Mouse (Mus musculus) midbrain, embryonic 15.5 days (tissue): Measurements from ENCODE around the gene Cant1. TPM values are rescaled to one million over a fixed set of nuclear protein-coding genes. Genes with fewer than 3 reads are reported as not detected.

ENCODE experiments used
- ATAC-seq: fragments of 200-750 bp; cut with Nextera tagmentation; replicated peaks from 2 replicates; pipeline ENCODE4 v1.8.0; 2017; ENCODE audit warnings: moderate TSS enrichment
- H3K27ac ChIP-seq: fragments of 300-500 bp; sonication (generic); 2 replicates; pipeline ENCODE4 v1.5.1; 2015; ENCODE audit warnings: mild to moderate bottlenecking, inconsistent platforms
- H3K27me3 ChIP-seq: fragments of 300-500 bp; sonication (generic); replicated peaks from 2 replicates; pipeline ENCODE4 v1.6.1; 2015; ENCODE audit warnings: inconsistent platforms
- H3K36me3 ChIP-seq: fragments of 300-500 bp; sonication (generic); replicated peaks from 2 replicates; pipeline ENCODE4 v1.6.1; 2015; ENCODE audit warnings: inconsistent platforms
- H3K4me1 ChIP-seq: fragments of 300-500 bp; sonication (generic); 2 replicates; pipeline ENCODE4 v1.6.1; 2015; ENCODE audit warnings: inconsistent platforms
- H3K4me2 ChIP-seq: fragments of 300-500 bp; sonication (generic); 2 replicates; pipeline ENCODE4 v1.6.1; 2015; ENCODE audit warnings: inconsistent platforms, mild to moderate bottlenecking, moderate library complexity
- H3K4me3 ChIP-seq: fragments of 300-500 bp; sonication (generic); 2 replicates; pipeline ENCODE4 v1.5.1; 2015; ENCODE audit warnings: mild to moderate bottlenecking, inconsistent platforms
- H3K9ac ChIP-seq: fragments of 300-500 bp; sonication (generic); 2 replicates; pipeline ENCODE4 v1.6.1; 2015; ENCODE audit warnings: mild to moderate bottlenecking, inconsistent platforms
- H3K9me3 ChIP-seq: fragments of 300-500 bp; sonication (generic); 2 replicates; pipeline ENCODE4 v1.6.1; 2016; ENCODE audit warnings: inconsistent platforms
- WGBS: fragments of 180-500 bp; shearing (Covaris S2); methylation state at CpG from one replicate; pipeline ENCODE4 v1.1.7; 2015; ENCODE audit warnings: mixed read lengths; 5-methylcytosine and 5-hydroxymethylcytosine counted together
- polyA plus RNA-seq: library from polyadenylated mRNA; unstranded; fragments of >200 nt; fragmentation: Nextera tagmentation; extraction: Ambion mirVana; gene quantifications from 2 replicates; pipeline ENCODE4 v1.2.1, GENCODE M21; 2015

The Cant1 gene
- polyA plus RNA-seq, 1 experiment from 2014 or later, result 30.6 TPM

GRCm38 (mm10) chr11:118445843-118446242, 27.0 kb upstream of the Cant1 start:
- peaks cover 10% of the 10 kb centered on the region for H3K4me1 ChIP-seq
- H3K27ac ChIP-seq, result no peak overlapping the region
- ATAC-seq, result peak; percentile 62
- H3K9me3 ChIP-seq, result no peaks in the 10 kb centered on the region
- no peaks in the 10 kb centered on the region for H3K36me3 ChIP-seq
- no peak overlapping the region for H3K9ac ChIP-seq
- H3K4me2 ChIP-seq, result no peak overlapping the region
- no peak overlapping the region for H3K4me3 ChIP-seq
- peaks cover 8% of the 10 kb centered on the region; the same call in 1 of the 2 replicates for H3K27me3 ChIP-seq
- WGBS, result 15% methylated on average over 3 of the region's 3 CpGs

- WGBS, result 34% methylated on average over 11 of the region's 11 CpGs
- no peak overlapping the region for H3K4me3 ChIP-seq
- H3K9ac ChIP-seq, result no peak overlapping the region
- peaks cover 24% of the 10 kb centered on the region for H3K4me1 ChIP-seq
- H3K36me3 ChIP-seq, result no peaks in the 10 kb centered on the region
- peaks cover 8% of the 10 kb centered on the region; the same call in 1 of the 2 replicates for H3K27me3 ChIP-seq
- ATAC-seq, result 0 out of 2 replicates have a peak, but pooled peaks have one; percentile 16
- H3K27ac ChIP-seq, result no peak overlapping the region
- H3K4me2 ChIP-seq, result no peak overlapping the region
- no peaks in the 10 kb centered on the region for H3K9me3 ChIP-seq
Measured at GRCm38 (mm10) chr11:118443201-118443970, 24.5 kb upstream of the Cant1 start.

- H3K9me3 ChIP-seq, result no peaks in the 10 kb centered on the region
- H3K27me3 ChIP-seq, result peaks cover 8% of the 10 kb centered on the region; the same call in 1 of the 2 replicates
- H3K4me2 ChIP-seq, result no peak overlapping the region
- no peak overlapping the region for H3K9ac ChIP-seq
- no peak overlapping the region for H3K27ac ChIP-seq
- no peaks in the 10 kb centered on the region for H3K36me3 ChIP-seq
- peaks cover 27% of the 10 kb centered on the region for H3K4me1 ChIP-seq
- 71% methylated on average over 13 of the region's 13 CpGs for WGBS
- no peak overlapping the region for H3K4me3 ChIP-seq
- ATAC-seq, result no peak
Measured at GRCm38 (mm10) chr11:118442691-118443090, 23.8 kb upstream of the Cant1 start.

GRCm38 (mm10) chr11:118438665-118439414, 20.0 kb upstream of the Cant1 start:
- no peak overlapping the region for H3K4me3 ChIP-seq
- H3K27me3 ChIP-seq, result peaks cover 4% of the 10 kb centered on the region; the same call in 1 of the 2 replicates
- H3K27ac ChIP-seq, result peak overlapping the region; percentile 60
- H3K9ac ChIP-seq, result no peak overlapping the region
- WGBS, result 11% methylated on average over 11 of the region's 11 CpGs
- no peaks in the 10 kb centered on the region for H3K36me3 ChIP-seq
- H3K4me1 ChIP-seq, result peaks cover 37% of the 10 kb centered on the region
- peak; percentile 72 for ATAC-seq
- H3K9me3 ChIP-seq, result no peaks in the 10 kb centered on the region
- no peak overlapping the region for H3K4me2 ChIP-seq

- WGBS, result 23% methylated on average over 6 of the region's 6 CpGs
- H3K36me3 ChIP-seq, result no peaks in the 10 kb centered on the region
- H3K27ac ChIP-seq, result no peak overlapping the region
- ATAC-seq, result 0 out of 2 replicates have a peak, but pooled peaks have one; percentile 21
- H3K27me3 ChIP-seq, result no peaks in the 10 kb centered on the region
- no peak overlapping the region for H3K4me3 ChIP-seq
- H3K9me3 ChIP-seq, result no peaks in the 10 kb centered on the region
- no peak overlapping the region for H3K9ac ChIP-seq
- H3K4me1 ChIP-seq, result peaks cover 32% of the 10 kb centered on the region
- no peak overlapping the region for H3K4me2 ChIP-seq
Measured at GRCm38 (mm10) chr11:118436471-118436935, 17.6 kb upstream of the Cant1 start.

- Histone ChIP-seq H3K27me3 (no peaks in the 10 kb centered on the region), H3K27ac (no peak overlapping the region), H3K9me3 (no peaks in the 10 kb centered on the region), H3K9ac (no peak overlapping the region), H3K4me3 (no peak overlapping the region), H3K4me2 (peak overlapping the region; percentile 5; the same call in 1 of the 2 replicates), H3K4me1 (peaks cover 30% of the 10 kb centered on the region), H3K36me3 (no peaks in the 10 kb centered on the region)
- 53% methylated on average over 13 of the region's 13 CpGs for WGBS
- no peak for ATAC-seq
Measured at GRCm38 (mm10) chr11:118434093-118434492, 15.2 kb upstream of the Cant1 start.

- Histone ChIP-seq H3K27ac (no peak overlapping the region), H3K4me3 (no peak overlapping the region), H3K9ac (no peak overlapping the region), H3K9me3 (no peaks in the 10 kb centered on the region), H3K27me3 (no peaks in the 10 kb centered on the region), H3K4me1 (peaks cover 30% of the 10 kb centered on the region), H3K36me3 (no peaks in the 10 kb centered on the region), H3K4me2 (peak overlapping the region; percentile 5; the same call in 1 of the 2 replicates)
- ATAC-seq, result no peak
- 65% methylated on average over 10 of the region's 10 CpGs for WGBS
Measured at GRCm38 (mm10) chr11:118433398-118433868, 14.5 kb upstream of the Cant1 start.

- no peak overlapping the region for H3K4me3 ChIP-seq
- 81% methylated on average over 16 of the region's 16 CpGs for WGBS
- no peak overlapping the region for H3K4me2 ChIP-seq
- H3K27me3 ChIP-seq, result no peaks in the 10 kb centered on the region
- peaks cover 30% of the 10 kb centered on the region for H3K4me1 ChIP-seq
- H3K27ac ChIP-seq, result no peak overlapping the region
- H3K36me3 ChIP-seq, result no peaks in the 10 kb centered on the region
- H3K9ac ChIP-seq, result no peak overlapping the region
- no peaks in the 10 kb centered on the region for H3K9me3 ChIP-seq
- no peak for ATAC-seq
Measured at GRCm38 (mm10) chr11:118431100-118431948, 12.4 kb upstream of the Cant1 start.

- Histone ChIP-seq H3K9me3 (no peaks in the 10 kb centered on the region), H3K4me2 (no peak overlapping the region), H3K27ac (no peak overlapping the region), H3K4me1 (peaks cover 27% of the 10 kb centered on the region), H3K27me3 (no peaks in the 10 kb centered on the region), H3K36me3 (no peaks in the 10 kb centered on the region), H3K4me3 (no peak overlapping the region), H3K9ac (no peak overlapping the region)
- WGBS, result 62% methylated on average over 4 of the region's 4 CpGs
- ATAC-seq, result no peak
Measured at GRCm38 (mm10) chr11:118430291-118430885, 11.5 kb upstream of the Cant1 start.

GRCm38 (mm10) chr11:118428944-118429709, 10.2 kb upstream of the Cant1 start:
- Histone ChIP-seq H3K4me3 (peak overlapping the region; percentile 25; the same call in 1 of the 2 replicates), H3K27ac (no peak overlapping the region), H3K4me1 (peaks cover 31% of the 10 kb centered on the region), H3K9ac (0 out of 2 replicates have a peak overlapping the region, but pooled peaks have one; percentile 0), H3K4me2 (peak overlapping the region; percentile 39), H3K9me3 (no peaks in the 10 kb centered on the region), H3K36me3 (no peaks in the 10 kb centered on the region), H3K27me3 (no peaks in the 10 kb centered on the region)
- no peak for ATAC-seq
- 57% methylated on average over 8 of the region's 8 CpGs for WGBS

- Histone ChIP-seq H3K27ac (peak overlapping the region; percentile 51; the same call in 1 of the 2 replicates), H3K9ac (0 out of 2 replicates have a peak overlapping the region, but pooled peaks have one; percentile 0), H3K36me3 (no peaks in the 10 kb centered on the region), H3K27me3 (no peaks in the 10 kb centered on the region), H3K4me3 (peak overlapping the region; percentile 25), H3K4me1 (peaks cover 33% of the 10 kb centered on the region), H3K9me3 (no peaks in the 10 kb centered on the region), H3K4me2 (peak overlapping the region; percentile 39)
- peak; percentile 29; the same call in 1 of the 2 replicates for ATAC-seq
- 2% methylated on average over 11 of the region's 11 CpGs for whole genome bisulfite sequencing
Measured at GRCm38 (mm10) chr11:118428460-118428868, 9.6 kb upstream of the Cant1 start.
